Mouse (Mus musculus): ENCODE results near the gene Runx1. TPM values are rescaled to one million over a fixed set of nuclear protein-coding genes. Genes with fewer than 3 reads are reported as not detected.

Runx1 gene
- polyA plus RNA-seq, 1 experiment from 2014 or later: 9.4 TPM

- peak; percentile 47; the same call in 1 of the 2 replicates for ATAC-seq (ENCODE audit: low read depth)
- Histone ChIP-seq H3K4me1 (replicated peaks; ENCODE audit: control insufficient read depth, insufficient read depth, low read length) (no peaks in the 10 kb centered on the region; the same call in 1 of the 2 replicates), H3K27me3 (ENCODE audit: control insufficient read depth, insufficient read depth, low read depth, low read length) (no peaks in the 10 kb centered on the region), H3K9ac (ENCODE audit: low read length) (no peak overlapping the region), H3K4me3 (ENCODE audit: low read length) (no peak overlapping the region), H3K4me2 (ENCODE audit: low read depth, low read length) (no peak overlapping the region), H3K9me3 (ENCODE audit: control insufficient read depth, low read length) (no peaks in the 10 kb centered on the region), H3K36me3 (ENCODE audit: control insufficient read depth, insufficient read depth, low read length) (no peaks in the 10 kb centered on the region), H3K27ac (ENCODE audit: low read length) (no peak overlapping the region)
- 51% methylated on average over 6 of the region's 6 CpGs for WGBS
These were observed 35.3 kb downstream of the Runx1 start for GRCm38 (mm10) chr16:92790601-92791000.

- H3K4me3 ChIP-seq (ENCODE audit: low read length): no peak overlapping the region
- no peaks in the 10 kb centered on the region for H3K9me3 ChIP-seq (ENCODE audit: control insufficient read depth, low read length)
- 76% methylated on average over 4 of the region's 4 CpGs for WGBS
- no peak overlapping the region for H3K27ac ChIP-seq (ENCODE audit: low read length)
- H3K4me2 ChIP-seq (ENCODE audit: low read depth, low read length): no peak overlapping the region
- no peak for ATAC-seq (ENCODE audit: low read depth)
- H3K4me1 ChIP-seq (replicated peaks; ENCODE audit: control insufficient read depth, insufficient read depth, low read length): no peaks in the 10 kb centered on the region; the same call in 1 of the 2 replicates
- H3K27me3 ChIP-seq (ENCODE audit: control insufficient read depth, insufficient read depth, low read depth, low read length): no peaks in the 10 kb centered on the region
- H3K9ac ChIP-seq (ENCODE audit: low read length): no peak overlapping the region
- H3K36me3 ChIP-seq (ENCODE audit: control insufficient read depth, insufficient read depth, low read length): no peaks in the 10 kb centered on the region
These were observed 36.1 kb downstream of the Runx1 start for GRCm38 (mm10) chr16:92789840-92790239.

- Histone ChIP-seq H3K4me3 (ENCODE audit: low read length) (no peak overlapping the region), H3K4me1 (replicated peaks; ENCODE audit: control insufficient read depth, insufficient read depth, low read length) (peaks cover 8% of the 10 kb centered on the region), H3K9me3 (ENCODE audit: control insufficient read depth, low read length) (no peaks in the 10 kb centered on the region), H3K4me2 (ENCODE audit: low read depth, low read length) (no peak overlapping the region), H3K27ac (ENCODE audit: low read length) (no peak overlapping the region), H3K9ac (ENCODE audit: low read length) (no peak overlapping the region), H3K27me3 (ENCODE audit: control insufficient read depth, insufficient read depth, low read depth, low read length) (no peaks in the 10 kb centered on the region), H3K36me3 (ENCODE audit: control insufficient read depth, insufficient read depth, low read length) (no peaks in the 10 kb centered on the region)
- ATAC-seq (ENCODE audit: low read depth): peak; percentile 64
- 43% methylated on average over 11 of the region's 11 CpGs for WGBS
These were observed 37.5 kb downstream of the Runx1 start for GRCm38 (mm10) chr16:92788446-92788845.

- Histone ChIP-seq H3K9me3 (ENCODE audit: control insufficient read depth, low read length) (no peaks in the 10 kb centered on the region), H3K4me2 (ENCODE audit: low read depth, low read length) (no peak overlapping the region), H3K9ac (ENCODE audit: low read length) (no peak overlapping the region), H3K36me3 (ENCODE audit: control insufficient read depth, insufficient read depth, low read length) (no peaks in the 10 kb centered on the region), H3K27me3 (ENCODE audit: control insufficient read depth, insufficient read depth, low read depth, low read length) (no peaks in the 10 kb centered on the region), H3K4me3 (ENCODE audit: low read length) (no peak overlapping the region), H3K27ac (ENCODE audit: low read length) (no peak overlapping the region), H3K4me1 (replicated peaks; ENCODE audit: control insufficient read depth, insufficient read depth, low read length) (peaks cover 17% of the 10 kb centered on the region)
- ATAC-seq (ENCODE audit: low read depth): 0 out of 2 replicates have a peak, but pooled peaks have one; percentile 30
- WGBS: 54% methylated on average over 5 of the region's 5 CpGs
These were observed 39.0 kb downstream of the Runx1 start for GRCm38 (mm10) chr16:92786883-92787321.

GRCm38 (mm10) chr16:92786276-92786882 lies 39.6 kb downstream of the Runx1 start:
- H3K4me2 ChIP-seq (ENCODE audit: low read depth, low read length): no peak overlapping the region
- peak; percentile 48 for ATAC-seq (ENCODE audit: low read depth)
- WGBS: 46% methylated on average over 6 of the region's 6 CpGs

GRCm38 (mm10) chr16:92783651-92784131 lies 42.3 kb downstream of the Runx1 start:
- Histone ChIP-seq H3K4me3 (ENCODE audit: low read length) (no peak overlapping the region), H3K4me1 (replicated peaks; ENCODE audit: control insufficient read depth, insufficient read depth, low read length) (peaks cover 17% of the 10 kb centered on the region), H3K27ac (ENCODE audit: low read length) (no peak overlapping the region), H3K36me3 (ENCODE audit: control insufficient read depth, insufficient read depth, low read length) (no peaks in the 10 kb centered on the region), H3K27me3 (ENCODE audit: control insufficient read depth, insufficient read depth, low read depth, low read length) (no peaks in the 10 kb centered on the region), H3K4me2 (ENCODE audit: low read depth, low read length) (no peak overlapping the region), H3K9ac (ENCODE audit: low read length) (no peak overlapping the region; the same call in 1 of the 2 replicates), H3K9me3 (ENCODE audit: control insufficient read depth, low read length) (no peaks in the 10 kb centered on the region)
- ATAC-seq (ENCODE audit: low read depth): peak; percentile 45; the same call in 1 of the 2 replicates
- 16% methylated on average over 7 of the region's 7 CpGs for WGBS

More at GRCm38 (mm10) chr16:92786276-92786882, 39.6 kb downstream of the Runx1 start:
- Histone ChIP-seq H3K27me3 (ENCODE audit: control insufficient read depth, insufficient read depth, low read depth, low read length) (no peaks in the 10 kb centered on the region), H3K4me1 (replicated peaks; ENCODE audit: control insufficient read depth, insufficient read depth, low read length) (peaks cover 17% of the 10 kb centered on the region), H3K4me3 (ENCODE audit: low read length) (no peak overlapping the region), H3K9me3 (ENCODE audit: control insufficient read depth, low read length) (no peaks in the 10 kb centered on the region), H3K27ac (ENCODE audit: low read length) (peak overlapping the region; percentile 21), H3K9ac (ENCODE audit: low read length) (no peak overlapping the region), H3K36me3 (ENCODE audit: control insufficient read depth, insufficient read depth, low read length) (no peaks in the 10 kb centered on the region)

- no peak for ATAC-seq (ENCODE audit: low read depth)
- Histone ChIP-seq H3K4me2 (ENCODE audit: low read depth, low read length) (no peak overlapping the region), H3K27me3 (ENCODE audit: control insufficient read depth, insufficient read depth, low read depth, low read length) (no peaks in the 10 kb centered on the region), H3K4me1 (replicated peaks; ENCODE audit: control insufficient read depth, insufficient read depth, low read length) (peaks cover 17% of the 10 kb centered on the region), H3K9ac (ENCODE audit: low read length) (no peak overlapping the region), H3K9me3 (ENCODE audit: control insufficient read depth, low read length) (no peaks in the 10 kb centered on the region), H3K27ac (ENCODE audit: low read length) (no peak overlapping the region), H3K4me3 (ENCODE audit: low read length) (no peak overlapping the region), H3K36me3 (ENCODE audit: control insufficient read depth, insufficient read depth, low read length) (no peaks in the 10 kb centered on the region)
- WGBS: 75% methylated on average over 6 of the region's 6 CpGs
These were observed 43.5 kb downstream of the Runx1 start for GRCm38 (mm10) chr16:92782408-92782807.

GRCm38 (mm10) chr16:92779896-92780435 lies 46.0 kb downstream of the Runx1 start:
- Histone ChIP-seq H3K4me2 (ENCODE audit: low read depth, low read length) (no peak overlapping the region), H3K27me3 (ENCODE audit: control insufficient read depth, insufficient read depth, low read depth, low read length) (no peaks in the 10 kb centered on the region), H3K27ac (ENCODE audit: low read length) (no peak overlapping the region), H3K4me1 (replicated peaks; ENCODE audit: control insufficient read depth, insufficient read depth, low read length) (peaks cover 17% of the 10 kb centered on the region), H3K9ac (ENCODE audit: low read length) (no peak overlapping the region), H3K4me3 (ENCODE audit: low read length) (no peak overlapping the region), H3K36me3 (ENCODE audit: control insufficient read depth, insufficient read depth, low read length) (no peaks in the 10 kb centered on the region), H3K9me3 (ENCODE audit: control insufficient read depth, low read length) (no peaks in the 10 kb centered on the region)
- no peak for ATAC-seq (ENCODE audit: low read depth)
- WGBS: 85% methylated on average over 9 of the region's 9 CpGs

GRCm38 (mm10) chr16:92779175-92779574 lies 46.8 kb downstream of the Runx1 start:
- Histone ChIP-seq H3K9me3 (ENCODE audit: control insufficient read depth, low read length) (no peaks in the 10 kb centered on the region), H3K4me1 (replicated peaks; ENCODE audit: control insufficient read depth, insufficient read depth, low read length) (peaks cover 16% of the 10 kb centered on the region), H3K4me3 (ENCODE audit: low read length) (no peak overlapping the region), H3K4me2 (ENCODE audit: low read depth, low read length) (no peak overlapping the region), H3K36me3 (ENCODE audit: control insufficient read depth, insufficient read depth, low read length) (no peaks in the 10 kb centered on the region), H3K27me3 (ENCODE audit: control insufficient read depth, insufficient read depth, low read depth, low read length) (no peaks in the 10 kb centered on the region), H3K27ac (ENCODE audit: low read length) (no peak overlapping the region), H3K9ac (ENCODE audit: low read length) (no peak overlapping the region)
- no peak for ATAC-seq (ENCODE audit: low read depth)
- 86% methylated on average over 2 of the region's 2 CpGs for WGBS

Measured in lung, embryonic 16.5 days (tissue).